Mouse (Mus musculus) ovary, adult 18-20 months (tissue): ENCODE measurements around the gene Nfe2l2.
"Not testable (repeated sequence)": the region's sequence is repeated elsewhere in the genome, so short reads cannot be mapped to it uniquely, and the experiment has no call there.

Experiments used
- DNase-seq: peaks from one replicate; pipeline ENCODE4 v3.0.0; 2022; ENCODE audit warnings: low spot score, mixed read lengths

The Nfe2l2 gene

GRCm38 (mm10) chr2:75713083-75713482, 8.6 kb upstream of the Nfe2l2 start:
- no peak for DNase-seq

GRCm38 (mm10) chr2:75707420-75707819, 3.0 kb upstream of the Nfe2l2 start:
- DNase-seq, result no peak

- DNase-seq, result no peak
These were observed 2.0 kb upstream of the Nfe2l2 start for GRCm38 (mm10) chr2:75706435-75706834.

- DNase-seq, result no peak
These were observed 816 bp upstream of the Nfe2l2 start for GRCm38 (mm10) chr2:75705162-75705752.

GRCm38 (mm10) chr2:75703375-75704181, 863 bp downstream of the Nfe2l2 start:
- peak; percentile 87 for DNase-seq

- DNase-seq, result no peak
These were observed 1.9 kb downstream of the Nfe2l2 start for GRCm38 (mm10) chr2:75702588-75702976.

- DNase-seq, result no peak
These were observed 2.4 kb downstream of the Nfe2l2 start for GRCm38 (mm10) chr2:75701822-75702587.

GRCm38 (mm10) chr2:75701207-75701606, 3.2 kb downstream of the Nfe2l2 start:
- DNase-seq, result no peak

GRCm38 (mm10) chr2:75700543-75700942, 3.9 kb downstream of the Nfe2l2 start:
- no peak for DNase-seq

GRCm38 (mm10) chr2:75698874-75699273, 5.6 kb downstream of the Nfe2l2 start:
- DNase-seq, result no peak

- no peak for DNase-seq
These were observed 6.4 kb downstream of the Nfe2l2 start for GRCm38 (mm10) chr2:75698007-75698406.

GRCm38 (mm10) chr2:75697222-75697621, 7.2 kb downstream of the Nfe2l2 start:
- DNase-seq, result no peak

GRCm38 (mm10) chr2:75696371-75696770, 8.1 kb downstream of the Nfe2l2 start:
- no peak for DNase-seq

GRCm38 (mm10) chr2:75695676-75696350, 8.6 kb downstream of the Nfe2l2 start:
- DNase-seq, result no peak

GRCm38 (mm10) chr2:75694926-75695325, 9.5 kb downstream of the Nfe2l2 start:
- DNase-seq, result not testable (repeated sequence)

- no peak for DNase-seq
These were observed 12.1 kb downstream of the Nfe2l2 start for GRCm38 (mm10) chr2:75692369-75692768.

- DNase-seq, result no peak
These were observed 13.1 kb downstream of the Nfe2l2 start for GRCm38 (mm10) chr2:75691316-75691715.

GRCm38 (mm10) chr2:75690656-75691055, 13.8 kb downstream of the Nfe2l2 start:
- DNase-seq, result no peak

- no peak for DNase-seq
These were observed 14.8 kb downstream of the Nfe2l2 start for GRCm38 (mm10) chr2:75689482-75690158.

GRCm38 (mm10) chr2:75688901-75689300, 15.5 kb downstream of the Nfe2l2 start:
- DNase-seq, result no peak

GRCm38 (mm10) chr2:75687040-75687749, 17.2 kb downstream of the Nfe2l2 start:
- DNase-seq, result no peak
